Mouse (Mus musculus): Measurements from ENCODE around the gene Grik4. TPM values are rescaled to one million over a fixed set of nuclear protein-coding genes. Genes with fewer than 3 reads are reported as not detected.
A peak's percentile ranks its signal among the peaks of the same experiment; 100 is the strongest.

Grik4 gene
- total RNA-seq, 2 experiments from 2014 or later, result 0.17 TPM; not detected in 1

GRCm38 (mm10) chr9:42471921-42472747 lies 472.2 kb downstream of the Grik4 start:
- intact Hi-C loops (cut with DNase I), result no loop called here
- DNase-seq, result peak; percentile 74 to 83

GRCm38 (mm10) chr9:42471214-42471613 lies 473.1 kb downstream of the Grik4 start:
- intact Hi-C loops (cut with DNase I), result no loop called here

GRCm38 (mm10) chr9:42469323-42469722 lies 475.0 kb downstream of the Grik4 start:
- intact Hi-C loops (cut with DNase I), result no loop called here
- DNase-seq, result no peak

More at GRCm38 (mm10) chr9:42471214-42471613, 473.1 kb downstream of the Grik4 start:
- DNase-seq, result peak in 1 of 2 experiments; percentile 33

GRCm38 (mm10) chr9:42468360-42468759 lies 475.9 kb downstream of the Grik4 start:
- intact Hi-C loops (cut with DNase I), result no loop called here
- DNase-seq, result no peak

Small RNAs within 50 kb of the gene (microRNA-seq; reads per million reads assigned to microRNA genes)
- 0 reads per million in 2 experiments for gene Gm27509

Other genes with a start within 250 kb of the Grik4 start
- 10 to 100 TPM; 44.9 to 45.2 TPM for gene Arhgef12, start 162.7 kb upstream of the Grik4 start, total RNA-seq (2021)
- gene Tmem136, start 172.1 kb upstream of the Grik4 start, total RNA-seq (2021), result 1 to 10 TPM; 1.1 to 3.2 TPM

All from gastrocnemius, postnatal 36 days (tissue).